Mouse (Mus musculus): Measurements from ENCODE around the gene Adarb1. TPM values are rescaled to one million over a fixed set of nuclear protein-coding genes. Genes with fewer than 3 reads are reported as not detected.

The Adarb1 gene
- polyA plus RNA-seq, 1 experiment from 2014 or later, result 19.8 TPM

- Histone ChIP-seq H3K27me3 (replicated peaks) (no peaks in the 10 kb centered on the region), H3K9ac (replicated peaks) (no peak overlapping the region), H3K9me3 (replicated peaks) (no peaks in the 10 kb centered on the region), H3K4me1 (peaks cover 18% of the 10 kb centered on the region), H3K36me3 (peaks cover 14% of the 10 kb centered on the region), H3K4me3 (replicated peaks) (no peak overlapping the region), H3K27ac (replicated peaks) (peak overlapping the region; percentile 54), H3K4me2 (no peak overlapping the region)
- WGBS, result 83% methylated on average over 8 of the region's 8 CpGs
- no peak for ATAC-seq (ENCODE audit: low FRiP score)
Observed at GRCm38 (mm10) chr10:77305766-77306165, 112.3 kb downstream of the Adarb1 start.

- Histone ChIP-seq H3K9me3 (replicated peaks) (no peaks in the 10 kb centered on the region), H3K4me3 (replicated peaks) (no peak overlapping the region), H3K4me2 (no peak overlapping the region), H3K27ac (replicated peaks) (peak overlapping the region; percentile 54), H3K36me3 (peaks cover 15% of the 10 kb centered on the region; the same call in 1 of the 2 replicates), H3K4me1 (peaks cover 18% of the 10 kb centered on the region), H3K27me3 (replicated peaks) (no peaks in the 10 kb centered on the region), H3K9ac (replicated peaks) (no peak overlapping the region)
- peak; percentile 76 for ATAC-seq (ENCODE audit: low FRiP score)
- WGBS, result 26% methylated on average over 4 of the region's 4 CpGs
Observed at GRCm38 (mm10) chr10:77304840-77305533, 113.1 kb downstream of the Adarb1 start.

- peaks cover 17% of the 10 kb centered on the region; the same call in 1 of the 2 replicates for H3K36me3 ChIP-seq
- H3K27me3 ChIP-seq (replicated peaks), result no peaks in the 10 kb centered on the region
- no peaks in the 10 kb centered on the region for H3K9me3 ChIP-seq (replicated peaks)
- H3K4me2 ChIP-seq, result no peak overlapping the region
- 0 out of 2 replicates have a peak, but pooled peaks have one; percentile 31 for ATAC-seq (ENCODE audit: low FRiP score)
- H3K4me1 ChIP-seq, result peaks cover 18% of the 10 kb centered on the region
- H3K4me3 ChIP-seq (replicated peaks), result no peak overlapping the region
- H3K9ac ChIP-seq (replicated peaks), result no peak overlapping the region
- peak overlapping the region; percentile 58; the same call in 1 of the 2 replicates for H3K27ac ChIP-seq (replicated peaks)
- 78% methylated on average over 3 of the region's 3 CpGs for WGBS
Observed at GRCm38 (mm10) chr10:77304362-77304761, 113.7 kb downstream of the Adarb1 start.

- Histone ChIP-seq H3K9me3 (replicated peaks) (no peaks in the 10 kb centered on the region), H3K4me1 (peaks cover 17% of the 10 kb centered on the region), H3K4me3 (replicated peaks) (no peak overlapping the region), H3K9ac (replicated peaks) (no peak overlapping the region), H3K4me2 (no peak overlapping the region), H3K27ac (replicated peaks) (no peak overlapping the region), H3K27me3 (replicated peaks) (no peaks in the 10 kb centered on the region), H3K36me3 (peaks cover 17% of the 10 kb centered on the region; the same call in 1 of the 2 replicates)
- no peak for ATAC-seq (ENCODE audit: low FRiP score)
- 85% methylated on average over 4 of the region's 4 CpGs for WGBS
Observed at GRCm38 (mm10) chr10:77300934-77301297, 117.2 kb downstream of the Adarb1 start.

GRCm38 (mm10) chr10:77300237-77300933 is 117.7 kb downstream of the Adarb1 start:
- no peaks in the 10 kb centered on the region for H3K9me3 ChIP-seq (replicated peaks)
- 84% methylated on average over 8 of the region's 8 CpGs for WGBS

GRCm38 (mm10) chr10:77299194-77299593 is 118.9 kb downstream of the Adarb1 start:
- Histone ChIP-seq H3K36me3 (peaks cover 29% of the 10 kb centered on the region), H3K9me3 (replicated peaks) (no peaks in the 10 kb centered on the region), H3K4me3 (replicated peaks) (no peak overlapping the region), H3K9ac (replicated peaks) (no peak overlapping the region), H3K27me3 (replicated peaks) (no peaks in the 10 kb centered on the region), H3K4me2 (no peak overlapping the region), H3K27ac (replicated peaks) (no peak overlapping the region), H3K4me1 (no peaks in the 10 kb centered on the region; the same call in 1 of the 2 replicates)
- ATAC-seq (ENCODE audit: low FRiP score), result no peak
- WGBS, result 84% methylated on average over 2 of the region's 2 CpGs

More at GRCm38 (mm10) chr10:77300237-77300933, 117.7 kb downstream of the Adarb1 start:
- Histone ChIP-seq H3K36me3 (peaks cover 20% of the 10 kb centered on the region), H3K27me3 (replicated peaks) (no peaks in the 10 kb centered on the region), H3K4me1 (peaks cover 12% of the 10 kb centered on the region), H3K4me3 (replicated peaks) (no peak overlapping the region), H3K9ac (replicated peaks) (no peak overlapping the region), H3K4me2 (no peak overlapping the region), H3K27ac (replicated peaks) (no peak overlapping the region)
- ATAC-seq (ENCODE audit: low FRiP score), result no peak

- no peak for ATAC-seq (ENCODE audit: low FRiP score)
- no peaks in the 10 kb centered on the region for H3K9me3 ChIP-seq (replicated peaks)
- no peaks in the 10 kb centered on the region for H3K4me1 ChIP-seq
- H3K27me3 ChIP-seq (replicated peaks), result no peaks in the 10 kb centered on the region
- peaks cover 29% of the 10 kb centered on the region for H3K36me3 ChIP-seq
- H3K27ac ChIP-seq (replicated peaks), result no peak overlapping the region
- WGBS, result 79% methylated on average over 8 of the region's 8 CpGs
- H3K4me3 ChIP-seq (replicated peaks), result no peak overlapping the region
- no peak overlapping the region for H3K4me2 ChIP-seq
- no peak overlapping the region for H3K9ac ChIP-seq (replicated peaks)
Observed at GRCm38 (mm10) chr10:77298621-77299020, 119.4 kb downstream of the Adarb1 start.

GRCm38 (mm10) chr10:77294691-77295090 is 123.4 kb downstream of the Adarb1 start:
- 94% methylated on average over 12 of the region's 12 CpGs for WGBS
- no peak for ATAC-seq (ENCODE audit: low FRiP score)
- Histone ChIP-seq H3K36me3 (peaks cover 15% of the 10 kb centered on the region), H3K4me3 (replicated peaks) (no peak overlapping the region), H3K4me2 (no peak overlapping the region), H3K27me3 (replicated peaks) (no peaks in the 10 kb centered on the region), H3K9ac (replicated peaks) (no peak overlapping the region), H3K4me1 (no peaks in the 10 kb centered on the region), H3K9me3 (replicated peaks) (no peaks in the 10 kb centered on the region), H3K27ac (replicated peaks) (no peak overlapping the region)

GRCm38 (mm10) chr10:77290624-77291366 is 127.3 kb downstream of the Adarb1 start:
- Histone ChIP-seq H3K36me3 (peaks cover 15% of the 10 kb centered on the region), H3K4me3 (replicated peaks) (no peak overlapping the region), H3K4me2 (no peak overlapping the region), H3K9me3 (replicated peaks) (no peaks in the 10 kb centered on the region), H3K27me3 (replicated peaks) (no peaks in the 10 kb centered on the region), H3K9ac (replicated peaks) (no peak overlapping the region), H3K27ac (replicated peaks) (no peak overlapping the region), H3K4me1 (no peaks in the 10 kb centered on the region)
- ATAC-seq (ENCODE audit: low FRiP score), result no peak
- whole genome bisulfite sequencing, result 73% methylated on average over 17 of the region's 17 CpGs

GRCm38 (mm10) chr10:77289559-77289958 is 128.5 kb downstream of the Adarb1 start:
- WGBS, result 91% methylated on average over 8 of the region's 8 CpGs
- peaks cover 4% of the 10 kb centered on the region for H3K4me1 ChIP-seq
- H3K4me3 ChIP-seq (replicated peaks), result no peak overlapping the region
- H3K27ac ChIP-seq (replicated peaks), result no peak overlapping the region
- no peak overlapping the region for H3K4me2 ChIP-seq
- no peak overlapping the region for H3K9ac ChIP-seq (replicated peaks)
- H3K27me3 ChIP-seq (replicated peaks), result no peaks in the 10 kb centered on the region
- no peak for ATAC-seq (ENCODE audit: low FRiP score)
- 0 out of 2 replicates have a peak, but pooled peaks cover 6% of the 10 kb centered on the region for H3K36me3 ChIP-seq
- H3K9me3 ChIP-seq (replicated peaks), result no peaks in the 10 kb centered on the region

GRCm38 (mm10) chr10:77288639-77289195 is 129.4 kb downstream of the Adarb1 start:
- no peaks in the 10 kb centered on the region for H3K27me3 ChIP-seq (replicated peaks)
- no peaks in the 10 kb centered on the region for H3K9me3 ChIP-seq (replicated peaks)
- ATAC-seq (ENCODE audit: low FRiP score), result no peak
- no peak overlapping the region for H3K4me3 ChIP-seq (replicated peaks)
- H3K36me3 ChIP-seq, result 0 out of 2 replicates have a peak, but pooled peaks cover 3% of the 10 kb centered on the region
- peaks cover 10% of the 10 kb centered on the region for H3K4me1 ChIP-seq
- no peak overlapping the region for H3K4me2 ChIP-seq
- WGBS, result 55% methylated on average over 5 of the region's 5 CpGs
- H3K27ac ChIP-seq (replicated peaks), result no peak overlapping the region
- H3K9ac ChIP-seq (replicated peaks), result no peak overlapping the region
